ENCODE assay signal across 19 mouse cellular contexts in genomic region chr8:46606930-46607329, GRCm38 (mm10). TPM values are rescaled to one million over a fixed set of nuclear protein-coding genes. Genes with fewer than 3 reads are reported as not detected.
A peak's percentile ranks its signal among the peaks of the same experiment; 100 is the strongest.
DNase-seq lines count a peak whose midpoint lies in the region; ATAC-seq and TF ChIP-seq lines count a peak whose summit lies in the region.
"Had no signal": no experiment of that assay in that cellular context is flagged by ENCODE, and none has a peak within 500 bp of the region (broad histone marks: within the 10 kb centered on the region; RNA-seq: fewer than 3 reads in every experiment).

No protein-coding gene starts in this region.

- TF ChIP-seq POLR2A in small intestine, adult 2 months (IDR thresholded peaks at IDR 0.05; ENCODE audit: low read depth, low read length): no peak

- peaks cover 8% of the 10 kb centered on the region for H3K36me3 ChIP-seq in liver, postnatal 0 days (replicated peaks; ENCODE audit: insufficient read depth, low read length)
- no peaks in the 10 kb centered on the region for H3K36me3 ChIP-seq in intestine, embryonic 16.5 days (ENCODE audit: control insufficient read depth, insufficient read depth, low read length)
- 0 out of 2 replicates have a peak, but pooled peaks cover 2% of the 10 kb centered on the region for H3K36me3 ChIP-seq in small intestine, adult 2 months (ENCODE audit: control insufficient read depth, insufficient read depth, low read length)
- H3K36me3 ChIP-seq: forebrain, embryonic 15.5 days had no signal

- no peak overlapping the region for H3K4me3 ChIP-seq in liver, postnatal 0 days (ENCODE audit: low read depth, low read length)
- H3K4me3 ChIP-seq in intestine, embryonic 16.5 days (ENCODE audit: low read length): no peak overlapping the region
- no peak overlapping the region for H3K4me3 ChIP-seq in small intestine, adult 2 months (ENCODE audit: low read depth, low read length)
- H3K4me3 ChIP-seq: embryonic facial prominence, embryonic 10.5 days; embryonic facial prominence, embryonic 12.5 days; forebrain, embryonic 13.5 days; forebrain, embryonic 15.5 days had no signal

- no peak for DNase-seq in liver, postnatal 0 days
- no peak for DNase-seq in liver
- DNase-seq in cerebellum, postnatal 25 days: no peak
- DNase-seq in heart, postnatal 25 days (ENCODE audit: low spot score): no peak
- no peak for DNase-seq in layer of hippocampus, postnatal 25 days (ENCODE audit: extremely low spot score in 1 of 2, low spot score in 1 of 2)
- DNase-seq: adrenal gland, adult 2 months; adrenal gland, postnatal 10 days; adrenal gland, postnatal 25 days; cerebellum, adult 11 months; cerebellum, adult 18-20 months; cerebellum, adult 8-10 months; cerebellum, adult 9-11 months; cerebellum, postnatal 14 days had no signal

- no peak for TF ChIP-seq EP300 in liver, postnatal 0 days (IDR thresholded peaks at IDR 0.05; ENCODE audit: low read depth)

- no peaks in the 10 kb centered on the region for H3K9me3 ChIP-seq in liver, postnatal 0 days (ENCODE audit: low read length)
- H3K9me3 ChIP-seq in intestine, embryonic 16.5 days (ENCODE audit: control insufficient read depth, low read length): no peaks in the 10 kb centered on the region
- H3K9me3 ChIP-seq: embryonic facial prominence, embryonic 10.5 days; embryonic facial prominence, embryonic 12.5 days; forebrain, embryonic 13.5 days; forebrain, embryonic 15.5 days had no signal

- no peaks in the 10 kb centered on the region for H3K27me3 ChIP-seq in liver, postnatal 0 days (ENCODE audit: insufficient read depth, low read length)
- no peaks in the 10 kb centered on the region for H3K27me3 ChIP-seq in intestine, embryonic 16.5 days (replicated peaks; ENCODE audit: control insufficient read depth, insufficient read depth, low read length)
- H3K27me3 ChIP-seq in small intestine, adult 2 months (ENCODE audit: control insufficient read depth, insufficient read depth, low read length): no peaks in the 10 kb centered on the region
- H3K27me3 ChIP-seq: forebrain, embryonic 13.5 days; forebrain, embryonic 15.5 days had no signal

- intact Hi-C loops in heart, postnatal 25 days (cut with DNase I): no loop called here

- WGBS in liver, postnatal 0 days (ENCODE audit: insufficient replicate concordance): 69% methylated on average over 1 of the region's 1 CpGs
- 69% methylated on average over 1 of the region's 1 CpGs for WGBS in intestine, embryonic 16.5 days
- WGBS in small intestine, adult 2 months: 26% methylated on average over 1 of the region's 1 CpGs

- H3K9ac ChIP-seq in liver, postnatal 0 days (replicated peaks): no peak overlapping the region
- H3K9ac ChIP-seq in intestine, embryonic 16.5 days (ENCODE audit: low read depth, low read length): no peak overlapping the region
- H3K9ac ChIP-seq: embryonic facial prominence, embryonic 12.5 days; forebrain, embryonic 13.5 days; forebrain, embryonic 15.5 days had no signal

- ATAC-seq in liver, postnatal 0 days: peak; percentile 67
- ATAC-seq in intestine, embryonic 16.5 days: peak; percentile 79
- ATAC-seq: forebrain, embryonic 13.5 days; forebrain, embryonic 15.5 days had no signal

- H3K4me1 ChIP-seq in liver, postnatal 0 days (ENCODE audit: insufficient read depth): no peaks in the 10 kb centered on the region
- peaks cover 2% of the 10 kb centered on the region; the same call in 1 of the 2 replicates for H3K4me1 ChIP-seq in intestine, embryonic 16.5 days (ENCODE audit: control insufficient read depth, insufficient read depth, low read length)
- H3K4me1 ChIP-seq in small intestine, adult 2 months (ENCODE audit: control insufficient read depth, insufficient read depth, insufficient read length, low read length): peaks cover 9% of the 10 kb centered on the region; the same call in 1 of the 2 replicates
- H3K4me1 ChIP-seq: embryonic facial prominence, embryonic 10.5 days; forebrain, embryonic 13.5 days; forebrain, embryonic 15.5 days had no signal

- no peak overlapping the region for H3K27ac ChIP-seq in liver, postnatal 0 days (ENCODE audit: low read depth)
- no peak overlapping the region for H3K27ac ChIP-seq in intestine, embryonic 16.5 days (ENCODE audit: low read length)
- H3K27ac ChIP-seq in small intestine, adult 2 months (ENCODE audit: insufficient read depth, low read depth, low read length): peak overlapping the region; percentile 87; the same call in 1 of the 2 replicates
- H3K27ac ChIP-seq: embryonic facial prominence, embryonic 10.5 days; embryonic facial prominence, embryonic 12.5 days; forebrain, embryonic 13.5 days; forebrain, embryonic 15.5 days had no signal

- H3K4me2 ChIP-seq in liver, postnatal 0 days (ENCODE audit: low read depth, low read length): no peak overlapping the region
- H3K4me2 ChIP-seq in intestine, embryonic 16.5 days (ENCODE audit: low read depth, low read length): no peak overlapping the region
- H3K4me2 ChIP-seq: embryonic facial prominence, embryonic 12.5 days; forebrain, embryonic 13.5 days; forebrain, embryonic 15.5 days had no signal

- TF ChIP-seq CTCF in liver, postnatal 0 days (IDR thresholded peaks at IDR 0.05; ENCODE audit: low read depth): no peak
- TF ChIP-seq CTCF in small intestine, adult 2 months (IDR thresholded peaks at IDR 0.05; ENCODE audit: extremely low read depth, insufficient read length, insufficient replicate concordance, low read depth, low read length): no peak

RNA-seq across cellular contexts. Expression of gene Primpol, which starts 10.1 kb away (rescaled TPM):
- polyA plus RNA-seq in liver, postnatal 0 days (2015; fragmentation: Nextera tagmentation; extraction: Ambion mirVana): 4.2 and 4.5 TPM in 2 replicates
- polyA plus RNA-seq in intestine, embryonic 16.5 days (2015; fragmentation: Nextera tagmentation; extraction: Ambion mirVana): 12.8 and 15.2 TPM in 2 replicates
- polyA plus RNA-seq in small intestine, adult 2 months (2012; rRNA removed): 0.42 and 0.79 TPM in 2 replicates
- 1 to 10 TPM; 1.9 to 2.4 TPM for total RNA-seq in heart, postnatal 25 days (2021)
- 1 to 10 TPM; 3.4 to 5.8 TPM for total RNA-seq in layer of hippocampus, postnatal 25 days (2021)

RNA-seq across cellular contexts. Expression of gene Casp3, which starts 10.2 kb away (rescaled TPM):
- 19.0 and 20.7 TPM in 2 replicates for polyA plus RNA-seq in liver, postnatal 0 days (2015; fragmentation: Nextera tagmentation; extraction: Ambion mirVana)
- 55.3 and 59.6 TPM in 2 replicates for polyA plus RNA-seq in intestine, embryonic 16.5 days (2015; fragmentation: Nextera tagmentation; extraction: Ambion mirVana)
- 5.3 and 6.7 TPM in 2 replicates for polyA plus RNA-seq in small intestine, adult 2 months (2012; rRNA removed)
- total RNA-seq in heart, postnatal 25 days (2021): 1 to 10 TPM; 4.0 to 4.4 TPM
- total RNA-seq in layer of hippocampus, postnatal 25 days (2021): 10 to 100 TPM; 13.2 to 15.3 TPM

RNA-seq across cellular contexts. Expression of gene Cenpu, which starts 55.1 kb away (rescaled TPM):
- 8.2 and 9.7 TPM in 2 replicates for polyA plus RNA-seq in liver, postnatal 0 days (2015; fragmentation: Nextera tagmentation; extraction: Ambion mirVana)
- polyA plus RNA-seq in intestine, embryonic 16.5 days (2015; fragmentation: Nextera tagmentation; extraction: Ambion mirVana): 9.0 and 12.7 TPM in 2 replicates
- polyA plus RNA-seq in small intestine, adult 2 months (2012; rRNA removed): 1.4 and 1.5 TPM in 2 replicates
- total RNA-seq in heart, postnatal 25 days (2021): under 1 TPM; 0.65 to 0.67 TPM
- 1 to 10 TPM; 1.9 to 2.3 TPM for total RNA-seq in layer of hippocampus, postnatal 25 days (2021)
